Mouse (Mus musculus): ENCODE data around the gene Dpep1.

The Dpep1 gene

GRCm38 (mm10) chr8:123244382-123244781 lies 58.3 kb downstream of the Dpep1 start:
- intact Hi-C loops (cut with DNase I): no loop called here

DNA sequence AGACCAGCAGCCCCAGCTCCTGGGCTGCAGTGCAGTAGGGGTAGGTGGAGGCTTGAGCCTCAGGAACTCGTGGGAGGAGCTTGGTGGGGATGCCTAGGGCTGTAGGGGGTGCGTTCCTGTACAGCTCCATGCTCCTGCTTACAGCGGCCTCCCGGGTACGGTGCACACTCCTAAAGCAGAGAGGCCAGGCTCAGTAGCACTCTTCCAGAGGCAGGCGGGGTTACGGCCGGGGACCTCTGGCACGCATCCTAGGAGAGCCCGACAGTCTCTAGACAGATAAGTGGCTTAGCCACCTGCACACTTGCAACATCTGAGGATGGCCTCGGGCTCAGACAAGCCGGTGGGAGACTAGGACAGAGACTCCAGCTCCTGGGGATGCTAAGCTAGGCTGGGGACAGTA lies 59.5 kb downstream of the Dpep1 start:
- intact Hi-C loops (cut with DNase I): loop anchor here (5.0 kb wide), 1 partner anchor 42 kb away; no protein-coding TSS in a partner anchor

- intact Hi-C loops (cut with DNase I): loop anchor here (5.0 kb wide), 1 partner anchor 40 kb away; no protein-coding TSS in a partner anchor
Measured at GRCm38 (mm10) chr8:123247748-123248147, 61.7 kb downstream of the Dpep1 start.

GRCm38 (mm10) chr8:123248596-123248995 lies 62.6 kb downstream of the Dpep1 start:
- intact Hi-C loops (cut with DNase I): loop anchor here (5.0 kb wide), 1 partner anchor 39 kb away; no protein-coding TSS in a partner anchor

DNA sequence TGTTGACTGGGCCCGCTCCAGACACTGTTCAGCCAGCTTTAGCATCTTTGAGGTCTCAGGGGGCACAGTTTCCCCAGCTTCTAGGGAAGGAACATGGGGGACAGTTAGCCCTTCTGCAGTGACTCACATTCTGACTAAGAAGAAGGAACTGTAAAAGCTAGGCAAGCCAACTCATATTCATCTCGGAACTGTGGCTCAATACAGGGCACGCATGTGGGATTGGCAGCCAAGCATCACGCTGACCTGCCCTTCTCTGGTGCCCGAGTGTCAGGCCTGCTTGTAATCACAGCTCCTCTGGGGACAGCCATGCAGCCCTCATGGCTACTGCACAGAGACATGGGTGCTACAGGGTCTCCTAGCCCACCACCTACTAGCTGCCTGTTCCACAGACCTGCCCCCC lies 64.9 kb downstream of the Dpep1 start:
- intact Hi-C loops (cut with DNase I): no loop called here
